Mouse (Mus musculus): Measurements from ENCODE around the gene 1700034J05Rik. TPM values are rescaled to one million over a fixed set of nuclear protein-coding genes. Genes with fewer than 3 reads are reported as not detected.

The 1700034J05Rik gene
- not detected in 2 replicates for polyA plus RNA-seq (2012; ENCODE audit: insufficient read depth, insufficient read length, low replicate concordance, missing spikeins)

GRCm38 (mm10) chr6:146954258-146954657, at the start of gene 1700034J05Rik:
TSS of gene 1700034J05Rik (minus strand) at chr6:146954422.
- H3K4me3 ChIP-seq (ENCODE audit: insufficient read depth, low read depth, low read length): no peak within 1 kb of the TSS
- no peak within 1 kb of the TSS for H3K27ac ChIP-seq (ENCODE audit: insufficient read depth, low read depth, low read length)
- H3K4me1 ChIP-seq (ENCODE audit: control insufficient read depth, insufficient read depth, low read length): peaks cover 5% of the 10 kb centered on the region
- WGBS: 97% methylated on average over 1 of the region's 1 CpGs
- no peak for TF ChIP-seq POLR2A (IDR thresholded peaks at IDR 0.05; ENCODE audit: insufficient read depth, low read depth, low read length)
- no peak for TF ChIP-seq CTCF (IDR thresholded peaks at IDR 0.05; ENCODE audit: insufficient read depth, low read depth, low read length)

DNA sequence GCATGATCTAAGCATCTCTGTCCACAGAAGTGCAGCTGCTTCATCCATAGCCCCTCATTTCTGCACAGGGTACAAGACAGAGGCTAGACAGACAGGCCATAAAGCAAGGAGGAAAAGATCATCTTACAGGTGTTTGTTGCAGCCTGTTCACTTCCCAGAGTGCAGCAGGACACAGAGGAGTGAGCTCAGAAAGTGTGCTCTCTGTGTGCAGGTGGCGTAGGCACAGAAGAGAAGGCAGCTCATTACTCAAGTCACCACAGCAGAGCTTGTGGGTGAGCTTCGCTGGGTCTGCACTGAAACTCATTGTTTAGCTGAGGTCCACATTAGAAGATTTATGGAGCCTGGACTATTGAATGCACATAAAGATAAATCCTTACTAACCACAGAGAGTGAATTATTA, 45.5 kb upstream of the 1700034J05Rik start:
- Histone ChIP-seq H3K4me1 (ENCODE audit: control insufficient read depth, insufficient read depth, low read length) (peaks cover 11% of the 10 kb centered on the region), H3K4me3 (ENCODE audit: insufficient read depth, low read depth, low read length) (no peak overlapping the region), H3K27ac (ENCODE audit: insufficient read depth, low read depth, low read length) (no peak overlapping the region)
- TF ChIP-seq CTCF (IDR thresholded peaks at IDR 0.05; ENCODE audit: insufficient read depth, low read depth, low read length) (no peak), POLR2A (IDR thresholded peaks at IDR 0.05; ENCODE audit: insufficient read depth, low read depth, low read length) (no peak)
- 62% methylated on average over 2 of the region's 2 CpGs for WGBS

DNA sequence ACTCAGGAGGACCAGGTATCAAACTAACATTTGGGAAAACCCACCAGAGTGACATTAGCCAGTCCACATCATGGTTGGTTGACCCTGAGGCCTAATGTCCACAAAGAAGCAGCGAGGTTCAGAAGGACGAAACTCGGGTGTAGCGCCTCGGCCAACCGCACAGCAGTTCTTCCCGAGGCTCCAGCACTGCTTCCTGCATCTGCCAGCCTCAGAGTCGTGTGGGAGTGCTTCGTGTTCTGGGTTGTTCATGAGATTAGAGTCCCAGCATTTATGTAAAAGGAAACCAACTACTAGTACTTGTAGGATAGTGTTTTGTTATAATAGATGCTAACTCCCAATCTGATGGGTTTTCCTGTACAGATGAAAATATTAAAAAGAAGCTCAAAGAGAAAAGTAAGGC, 45.1 kb upstream of the 1700034J05Rik start:
- TF ChIP-seq POLR2A (IDR thresholded peaks at IDR 0.05; ENCODE audit: insufficient read depth, low read depth, low read length) (no peak), CTCF (IDR thresholded peaks at IDR 0.05; ENCODE audit: insufficient read depth, low read depth, low read length) (no peak)
- Histone ChIP-seq H3K4me3 (ENCODE audit: insufficient read depth, low read depth, low read length) (no peak overlapping the region), H3K27ac (ENCODE audit: insufficient read depth, low read depth, low read length) (0 out of 2 replicates have a peak overlapping the region, but pooled peaks have one; percentile 23), H3K4me1 (ENCODE audit: control insufficient read depth, insufficient read depth, low read length) (peaks cover 11% of the 10 kb centered on the region)
- 68% methylated on average over 9 of the region's 9 CpGs for WGBS

DNA sequence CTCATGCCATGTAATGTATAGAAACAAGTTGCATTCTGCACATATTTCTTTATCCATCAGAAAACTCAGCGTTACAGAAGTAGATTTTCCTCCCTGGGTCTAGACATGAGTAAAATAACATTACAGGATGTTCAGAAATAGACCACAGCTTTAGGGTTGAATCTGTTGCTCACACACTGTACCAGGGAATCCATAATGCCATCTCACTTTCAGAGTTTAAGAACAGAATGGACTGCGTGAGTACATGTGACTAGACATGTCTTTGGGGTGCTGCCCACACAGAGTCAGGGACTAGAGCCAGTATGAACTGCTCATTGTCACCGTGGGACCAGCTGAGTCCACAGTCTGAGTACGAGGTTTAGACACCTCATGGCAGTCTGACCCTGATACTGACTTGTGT, 44.5 kb upstream of the 1700034J05Rik start:
- H3K27ac ChIP-seq (ENCODE audit: insufficient read depth, low read depth, low read length): no peak overlapping the region
- no peak overlapping the region for H3K4me3 ChIP-seq (ENCODE audit: insufficient read depth, low read depth, low read length)
- WGBS: 75% methylated on average over 4 of the region's 4 CpGs
- TF ChIP-seq CTCF (IDR thresholded peaks at IDR 0.05; ENCODE audit: insufficient read depth, low read depth, low read length) (no peak), POLR2A (IDR thresholded peaks at IDR 0.05; ENCODE audit: insufficient read depth, low read depth, low read length) (no peak)
- peaks cover 11% of the 10 kb centered on the region for H3K4me1 ChIP-seq (ENCODE audit: control insufficient read depth, insufficient read depth, low read length)

DNA sequence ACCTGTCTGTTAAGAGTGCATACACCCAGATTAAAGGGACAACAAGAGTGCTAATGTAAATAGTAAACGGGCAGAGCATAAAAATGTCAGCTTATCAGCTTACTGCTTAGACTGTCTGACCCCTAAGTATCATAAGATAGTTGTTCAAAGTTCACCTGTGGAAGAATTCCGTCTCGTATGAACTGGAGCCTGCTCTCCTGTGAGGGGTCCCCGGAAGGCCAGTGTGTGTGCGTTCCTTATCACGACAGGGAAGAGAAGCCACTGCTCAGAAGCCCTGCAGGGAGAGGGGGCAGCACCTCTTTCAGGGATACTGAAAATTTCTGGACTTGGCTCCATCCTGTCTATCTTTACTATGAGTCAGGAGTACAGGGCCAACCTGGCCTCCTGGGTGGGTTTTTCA, 42.8 kb upstream of the 1700034J05Rik start:
- Histone ChIP-seq H3K4me1 (ENCODE audit: control insufficient read depth, insufficient read depth, low read length) (peaks cover 11% of the 10 kb centered on the region), H3K4me3 (ENCODE audit: insufficient read depth, low read depth, low read length) (no peak overlapping the region), H3K27ac (ENCODE audit: insufficient read depth, low read depth, low read length) (no peak overlapping the region)
- TF ChIP-seq POLR2A (IDR thresholded peaks at IDR 0.05; ENCODE audit: insufficient read depth, low read depth, low read length): no peak
- no peak for TF ChIP-seq CTCF (IDR thresholded peaks at IDR 0.05; ENCODE audit: insufficient read depth, low read depth, low read length)
- WGBS: 95% methylated on average over 6 of the region's 6 CpGs

DNA sequence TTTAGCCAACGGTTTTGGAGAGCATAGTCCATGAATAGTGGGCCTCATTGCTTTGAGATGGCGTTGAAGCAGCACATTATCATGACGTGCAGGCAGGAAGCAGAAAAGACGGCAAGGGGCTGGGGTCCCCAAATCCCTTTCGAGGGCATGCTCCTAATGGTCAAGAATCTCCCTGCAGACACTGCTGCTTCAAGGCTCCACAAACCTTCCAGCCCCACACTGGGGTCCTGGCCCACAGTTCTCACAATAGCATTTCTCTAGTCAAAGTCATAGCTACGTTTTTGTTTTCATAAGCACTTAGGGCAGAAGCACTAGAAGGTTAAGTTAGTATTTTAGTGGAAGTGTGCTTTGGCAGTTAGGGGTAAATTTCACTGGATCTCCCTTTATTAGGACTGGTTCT, 41.7 kb upstream of the 1700034J05Rik start:
- peaks cover 9% of the 10 kb centered on the region for H3K4me1 ChIP-seq (ENCODE audit: control insufficient read depth, insufficient read depth, low read length)
- no peak overlapping the region for H3K27ac ChIP-seq (ENCODE audit: insufficient read depth, low read depth, low read length)
- TF ChIP-seq CTCF (IDR thresholded peaks at IDR 0.05; ENCODE audit: insufficient read depth, low read depth, low read length): no peak
- no peak overlapping the region for H3K4me3 ChIP-seq (ENCODE audit: insufficient read depth, low read depth, low read length)
- WGBS: 92% methylated on average over 6 of the region's 6 CpGs

DNA sequence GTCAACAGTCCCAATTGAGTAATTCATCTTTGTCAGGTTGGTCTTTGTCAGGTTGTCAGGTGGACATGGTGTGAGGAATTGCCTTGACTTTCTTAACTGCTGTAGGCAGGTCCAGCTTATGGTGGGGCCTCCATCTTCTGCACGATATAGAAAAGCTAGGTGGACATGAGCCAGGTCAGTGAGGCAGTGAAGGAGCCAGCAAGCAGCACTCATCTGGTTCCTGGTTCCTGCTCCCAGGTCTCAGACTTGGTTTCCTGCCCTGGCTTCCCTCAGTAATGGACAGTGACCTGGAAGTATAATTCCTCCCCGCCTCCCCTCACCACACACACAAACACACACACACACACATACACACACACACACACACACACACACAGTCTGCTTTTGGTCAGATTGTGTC, 41.2 kb upstream of the 1700034J05Rik start:
- peaks cover 7% of the 10 kb centered on the region; the same call in 1 of the 2 replicates for H3K4me1 ChIP-seq (ENCODE audit: control insufficient read depth, insufficient read depth, low read length)
- H3K27ac ChIP-seq (ENCODE audit: insufficient read depth, low read depth, low read length): no peak overlapping the region
- H3K4me3 ChIP-seq (ENCODE audit: insufficient read depth, low read depth, low read length): no peak overlapping the region
- WGBS: 98% methylated on average over 2 of the region's 2 CpGs
- no peak for TF ChIP-seq CTCF (IDR thresholded peaks at IDR 0.05; ENCODE audit: insufficient read depth, low read depth, low read length)
- TF ChIP-seq POLR2A (IDR thresholded peaks at IDR 0.05; ENCODE audit: insufficient read depth, low read depth, low read length): no peak

GRCm38 (mm10) chr6:146994236-146994635, 40.0 kb upstream of the 1700034J05Rik start:
- TF ChIP-seq POLR2A (IDR thresholded peaks at IDR 0.05; ENCODE audit: insufficient read depth, low read depth, low read length) (no peak), CTCF (IDR thresholded peaks at IDR 0.05; ENCODE audit: insufficient read depth, low read depth, low read length) (no peak)
- WGBS: 38% methylated on average over 5 of the region's 5 CpGs
- H3K4me3 ChIP-seq (ENCODE audit: insufficient read depth, low read depth, low read length): no peak overlapping the region
- H3K27ac ChIP-seq (ENCODE audit: insufficient read depth, low read depth, low read length): no peak overlapping the region
- peaks cover 1% of the 10 kb centered on the region; the same call in 1 of the 2 replicates for H3K4me1 ChIP-seq (ENCODE audit: control insufficient read depth, insufficient read depth, low read length)

- WGBS: 67% methylated on average over 3 of the region's 3 CpGs
- Histone ChIP-seq H3K27ac (ENCODE audit: insufficient read depth, low read depth, low read length) (no peak overlapping the region), H3K4me1 (ENCODE audit: control insufficient read depth, insufficient read depth, low read length) (no peaks in the 10 kb centered on the region), H3K4me3 (ENCODE audit: insufficient read depth, low read depth, low read length) (no peak overlapping the region)
- no peak for TF ChIP-seq CTCF (IDR thresholded peaks at IDR 0.05; ENCODE audit: insufficient read depth, low read depth, low read length)
- no peak for TF ChIP-seq POLR2A (IDR thresholded peaks at IDR 0.05; ENCODE audit: insufficient read depth, low read depth, low read length)
Observed at GRCm38 (mm10) chr6:146984569-146984968, 30.3 kb upstream of the 1700034J05Rik start.

Data from olfactory bulb, adult 2 months (tissue).